Comparison of ENCODE assay signal across 9 mouse cellular contexts in the genomic region with DNA sequence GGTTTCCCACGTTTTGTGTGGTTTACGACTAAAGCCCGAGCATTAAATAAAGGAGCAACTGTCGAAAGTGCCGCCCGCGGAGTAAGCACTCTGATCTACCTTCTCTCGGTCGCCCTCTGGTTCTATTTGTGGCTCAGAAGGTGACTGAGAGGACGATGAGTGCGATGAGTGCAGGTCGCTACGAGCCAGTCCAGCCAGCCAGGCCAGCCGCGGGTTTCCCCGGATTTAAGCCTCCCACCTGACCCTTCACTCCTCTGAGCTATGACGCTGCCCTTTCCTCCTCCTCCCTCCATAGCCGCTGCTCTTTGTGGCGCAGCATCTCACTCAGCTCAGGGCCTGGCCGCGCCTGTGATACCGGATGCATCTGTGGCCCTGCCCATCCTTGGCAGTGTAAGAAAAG. TPM values are rescaled to one million over a fixed set of nuclear protein-coding genes. Genes with fewer than 3 reads are reported as not detected.
A peak's percentile ranks its signal among the peaks of the same experiment; 100 is the strongest.
DNase-seq lines count a peak whose midpoint lies in the region; ATAC-seq and TF ChIP-seq lines count a peak whose summit lies in the region.
"Had no signal": no experiment of that assay in that cellular context is flagged by ENCODE, and none has a peak within 500 bp of the region (broad histone marks: within the 10 kb centered on the region; RNA-seq: fewer than 3 reads in every experiment).

No protein-coding gene starts in this region.

- no peaks in the 10 kb centered on the region for H3K36me3 ChIP-seq in embryonic facial prominence, embryonic 10.5 days (replicated peaks)
- no peaks in the 10 kb centered on the region for H3K36me3 ChIP-seq in heart, adult 2 months (ENCODE audit: control insufficient read depth, insufficient read depth, low read length)
- no peaks in the 10 kb centered on the region for H3K36me3 ChIP-seq in limb, embryonic 12.5 days
- H3K36me3 ChIP-seq in midbrain, embryonic 11.5 days (ENCODE audit: control insufficient read depth, insufficient read depth, low read length) = no peaks in the 10 kb centered on the region

- peak overlapping the region; percentile 58 for H3K4me3 ChIP-seq in embryonic facial prominence, embryonic 10.5 days
- peak overlapping the region; percentile 56 for H3K4me3 ChIP-seq in heart, adult 2 months
- peak overlapping the region; percentile 39 for H3K4me3 ChIP-seq in limb, embryonic 12.5 days (replicated peaks)
- peak overlapping the region; percentile 35 for H3K4me3 ChIP-seq in midbrain, embryonic 11.5 days (ENCODE audit: low read depth, low read length)
- H3K4me3 ChIP-seq: erythroblast, embryonic 14.5 days had no signal

- peak overlapping the region; percentile 87 for H3K27ac ChIP-seq in embryonic facial prominence, embryonic 10.5 days (replicated peaks)
- peak overlapping the region; percentile 86 for H3K27ac ChIP-seq in heart, adult 2 months
- no peak overlapping the region; the same call in 1 of the 2 replicates for H3K27ac ChIP-seq in limb, embryonic 12.5 days
- H3K27ac ChIP-seq in midbrain, embryonic 11.5 days (ENCODE audit: low read depth, low read length) = peak overlapping the region; percentile 10; the same call in 1 of the 2 replicates

- peak overlapping the region; percentile 60 for H3K4me2 ChIP-seq in limb, embryonic 12.5 days
- peak overlapping the region; percentile 56 for H3K4me2 ChIP-seq in midbrain, embryonic 11.5 days

- peak; percentile 79 for TF ChIP-seq POLR2A in heart, adult 2 months (IDR thresholded peaks at IDR 0.05; ENCODE audit: insufficient read depth, low read depth, low read length)

- H3K4me1 ChIP-seq in embryonic facial prominence, embryonic 10.5 days = peaks cover 14% of the 10 kb centered on the region; the same call in 1 of the 2 replicates
- no peaks in the 10 kb centered on the region for H3K4me1 ChIP-seq in heart, adult 2 months (ENCODE audit: control insufficient read depth, insufficient read depth, low read length)
- no peaks in the 10 kb centered on the region; the same call in 1 of the 2 replicates for H3K4me1 ChIP-seq in limb, embryonic 12.5 days (replicated peaks)
- peaks cover 5% of the 10 kb centered on the region; the same call in 1 of the 2 replicates for H3K4me1 ChIP-seq in midbrain, embryonic 11.5 days (ENCODE audit: control insufficient read depth, insufficient read depth, low read length)

- 2% methylated on average over 22 of the region's 22 CpGs for WGBS in embryonic facial prominence, embryonic 10.5 days
- 1% methylated on average over 22 of the region's 22 CpGs for WGBS in heart, adult 2 months
- 3% methylated on average over 22 of the region's 22 CpGs for WGBS in limb, embryonic 12.5 days
- 3% methylated on average over 22 of the region's 22 CpGs for WGBS in midbrain, embryonic 11.5 days

- no peaks in the 10 kb centered on the region for H3K9me3 ChIP-seq in embryonic facial prominence, embryonic 10.5 days
- no peaks in the 10 kb centered on the region for H3K9me3 ChIP-seq in limb, embryonic 12.5 days
- no peaks in the 10 kb centered on the region for H3K9me3 ChIP-seq in midbrain, embryonic 11.5 days (ENCODE audit: control insufficient read depth, low read length)

- peak; percentile 65 for DNase-seq in adrenal gland, postnatal 10 days
- peak; percentile 71 for DNase-seq in embryonic facial prominence, embryonic 10.5 days (ENCODE audit: low spot score)
- DNase-seq in heart, adult 2 months = peak; percentile 77 to 82
- DNase-seq in kidney, adult 11 months = peak; percentile 58
- peak; percentile 94 for DNase-seq in midbrain, embryonic 11.5 days (ENCODE audit: low spot score, missing footprints)
- DNase-seq in skeletal muscle tissue, adult 2 months (ENCODE audit: low read depth, low spot score) = peak; percentile 27
- DNase-seq in c-Kit-positive CD71-positive TER-119-positive erythroid progenitor cells, embryonic 14.5 days (ENCODE audit: low spot score) = no peak

- H3K9ac ChIP-seq in heart, adult 2 months (ENCODE audit: low read depth, low read length) = peak overlapping the region; percentile 81
- peak overlapping the region; percentile 67 for H3K9ac ChIP-seq in limb, embryonic 12.5 days (replicated peaks)
- peak overlapping the region; percentile 75 for H3K9ac ChIP-seq in midbrain, embryonic 11.5 days (ENCODE audit: low read length)

- intact Hi-C loops in heart, adult 2 months (cut with DNase I) = loop anchor here (5.0 kb wide), 2 partner anchors 100 to 115 kb away; partner anchors contain the start of gene Sh3bgrl2

- H3K79me2 ChIP-seq in heart, adult 2 months (replicated peaks; ENCODE audit: control insufficient read depth, insufficient read depth, low read length) = no peaks in the 10 kb centered on the region

- peak; percentile 70; the same call in 1 of the 2 replicates for ATAC-seq in limb, embryonic 12.5 days (ENCODE audit: insufficient number of reproducible peaks, insufficient read depth, low FRiP score, low TSS enrichment, low read depth)
- ATAC-seq in midbrain, embryonic 11.5 days (ENCODE audit: low FRiP score) = peak; percentile 92

- H3K27me3 ChIP-seq in embryonic facial prominence, embryonic 10.5 days (replicated peaks; ENCODE audit: low read depth, poor library complexity, severe bottlenecking) = 0 out of 2 replicates have a peak, but pooled peaks cover 5% of the 10 kb centered on the region
- no peaks in the 10 kb centered on the region for H3K27me3 ChIP-seq in heart, adult 2 months (ENCODE audit: control insufficient read depth, insufficient read depth, low read length)
- H3K27me3 ChIP-seq in limb, embryonic 12.5 days = no peaks in the 10 kb centered on the region
- H3K27me3 ChIP-seq in midbrain, embryonic 11.5 days (ENCODE audit: control insufficient read depth, insufficient read depth, low read length) = no peaks in the 10 kb centered on the region

- TF ChIP-seq EP300 in heart, adult 2 months (IDR thresholded peaks at IDR 0.05; ENCODE audit: insufficient read depth, low read depth, low read length) = peak; percentile 69; the same call in 1 of the 2 replicates

- TF ChIP-seq CTCF in heart, adult 2 months (IDR thresholded peaks at IDR 0.05) = 0 out of 2 replicates have a peak, but pooled peaks have one; percentile 5

RNA-seq across cellular contexts. Expression of gene Lca5, which starts 6.8 kb away (rescaled TPM):
- total RNA-seq in adrenal gland, postnatal 10 days (2021) = 10 to 100 TPM in 1 of 2 experiments, 1 to 10 TPM in 1; 6.7 to 10.4 TPM
- 17.9 and 18.1 TPM in 2 replicates for polyA plus RNA-seq in embryonic facial prominence, embryonic 10.5 days (2016; fragmentation: Nextera tagmentation; extraction: Ambion mirVana)
- 1 to 10 TPM; 1.6 to 2.9 TPM for total RNA-seq in heart, adult 2 months (2021)
- 0.49 and 0.97 TPM in 2 replicates for polyA plus RNA-seq in heart, adult 2 months (2012; rRNA removed)
- 24.9 and 27.6 TPM in 2 replicates for polyA plus RNA-seq in limb, embryonic 12.5 days (2016; fragmentation: Nextera tagmentation; extraction: Ambion mirVana)
- 23.6 and 25.1 TPM in 2 replicates for polyA plus RNA-seq in midbrain, embryonic 11.5 days (2014; fragmentation: Nextera tagmentation; extraction: Ambion mirVana)
- polyA plus RNA-seq: erythroblast, embryonic 14.5 days had no signal
